Mouse (Mus musculus) lung, adult 2 months (tissue): ENCODE measurements around the gene Gm6268. TPM values are rescaled to one million over a fixed set of nuclear protein-coding genes. Genes with fewer than 3 reads are reported as not detected.

ENCODE experiments used
- DNase-seq: peaks from one replicate; pipeline ENCODE4 v3.0.0; 2022
- H3K4me1 ChIP-seq: fragments of 200-500 bp; 2 replicates; pipeline ENCODE4 v1.6.1; 2011; ENCODE audit warnings: low read length; ENCODE audit not compliant: control insufficient read depth, insufficient read depth
- H3K4me3 ChIP-seq: fragments of 200-500 bp; replicated peaks from 2 replicates; pipeline ENCODE3; 2011; ENCODE audit warnings: low read depth, mild to moderate bottlenecking, control low read depth, low read length; ENCODE audit errors: extremely low read depth
- CTCF ChIP-seq: fragments of 200-500 bp; IDR thresholded peaks from 2 replicates; pipeline ENCODE4 v1.5.1; 2011; ENCODE audit warnings: mild to moderate bottlenecking, low read length, control low read depth; ENCODE audit not compliant: insufficient read depth
- POLR2A ChIP-seq: fragments of 200-500 bp; IDR thresholded peaks from 2 replicates; pipeline ENCODE4 v1.6.1; 2011; ENCODE audit warnings: low read depth, mild to moderate bottlenecking, control low read depth, low read length, borderline replicate concordance; ENCODE audit errors: extremely low read depth
- WGBS: fragments of 180-500 bp; shearing (Covaris S2); methylation state at CpG from one replicate; pipeline ENCODE4 v1.1.7; 2018; 5-methylcytosine and 5-hydroxymethylcytosine counted together
- polyA plus RNA-seq: library from polyadenylated mRNA; depleted of rRNA; stranded (reverse); fragments of >200 nt; gene quantifications from 2 replicates; pipeline ENCODE4 v1.2.3, GENCODE M21; 2012; rRNA removed

Gm6268 gene
- polyA plus RNA-seq, 1 experiment, result not detected

GRCm38 (mm10) chrX:36437932-36438331 is 36.9 kb downstream of the Gm6268 start:
- DNase-seq, result no peak
- Histone ChIP-seq H3K4me3 (no peak overlapping the region), H3K4me1 (no peaks in the 10 kb centered on the region)
- 97% methylated on average over 1 of the region's 1 CpGs for WGBS
- TF ChIP-seq POLR2A (no peak), CTCF (no peak)

Other genes starting within 250 kb of the Gm6268 start
- gene Zcchc12, start 205.4 kb upstream of the Gm6268 start, polyA plus RNA-seq, result 0.05 and 0.11 TPM in 2 replicates
- 2.9 and 3.7 TPM in 2 replicates for gene Lonrf3, start 72.9 kb upstream of the Gm6268 start, polyA plus RNA-seq
- gene Gm14569, start 90.5 kb downstream of the Gm6268 start, polyA plus RNA-seq, result 0.08 and 0.21 TPM in 2 replicates
- 121 and 162 TPM in 2 replicates for gene Pgrmc1, start 196.9 kb downstream of the Gm6268 start, polyA plus RNA-seq
- gene Akap17b, start 244.1 kb downstream of the Gm6268 start, polyA plus RNA-seq, result 0.34 and 0.60 TPM in 2 replicates